Mouse (Mus musculus): ENCODE measurements at regions not wholly inside any gene's neighbourhood (a gene's known extent, or its start where the extent isn't known, plus 50 kb on each side); places are given as distances from the start of the nearest gene placed in this dataset.

DNA sequence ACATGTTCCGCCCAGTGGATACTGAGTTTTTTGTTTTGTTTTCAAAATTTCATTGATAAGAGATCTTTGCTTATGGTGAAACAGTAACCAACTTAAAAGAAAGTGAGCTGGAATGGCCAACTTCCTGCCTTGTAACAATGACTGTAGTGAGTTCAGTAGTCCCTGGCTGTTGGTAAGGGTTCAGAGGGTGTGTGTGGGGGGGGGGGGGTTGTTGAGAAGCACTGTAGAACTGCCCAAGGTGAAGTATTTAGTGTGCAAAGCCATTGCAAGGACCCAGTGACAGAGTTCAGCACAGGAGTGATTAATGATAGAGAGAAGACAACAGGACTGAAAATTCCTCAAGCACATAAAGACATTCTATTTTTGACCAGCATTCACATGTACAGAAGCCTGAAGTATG is 477.7 kb upstream of the Zic4 start:
- Histone ChIP-seq H3K79me2 (ENCODE audit: control insufficient read depth, insufficient read depth) (no peaks in the 10 kb centered on the region), H3K36me3 (ENCODE audit: control insufficient read depth, insufficient read depth) (no peaks in the 10 kb centered on the region), H3ac (ENCODE audit: control insufficient read depth, insufficient read length, low read depth) (no peak overlapping the region), H3K79me3 (ENCODE audit: low read depth) (no peaks in the 10 kb centered on the region), H3K27me3 (ENCODE audit: control insufficient read depth, insufficient read depth, insufficient read length) (no peaks in the 10 kb centered on the region), H3K4me3 (ENCODE audit: insufficient read depth, poor library complexity, severe bottlenecking) (no peak overlapping the region)
- TF ChIP-seq FOSL1 (IDR thresholded peaks at IDR 0.05; ENCODE audit: insufficient read depth, low read length, poor library complexity, severe bottlenecking) (no peak), CTCF (IDR thresholded peaks at IDR 0.05; ENCODE audit: control insufficient read depth, insufficient read depth, insufficient read length) (no peak), MYOG (IDR thresholded peaks at IDR 0.05; ENCODE audit: control insufficient read depth, extremely low read depth, insufficient read length) (no peak), MYOD1 (IDR thresholded peaks at IDR 0.05; ENCODE audit: control insufficient read depth, insufficient read length, low read depth) (no peak), USF1 (IDR thresholded peaks at IDR 0.05; ENCODE audit: low read depth) (no peak), CEBPB (IDR thresholded peaks at IDR 0.05; ENCODE audit: low read depth) (no peak), MAX (IDR thresholded peaks at IDR 0.05) (no peak)

DNA sequence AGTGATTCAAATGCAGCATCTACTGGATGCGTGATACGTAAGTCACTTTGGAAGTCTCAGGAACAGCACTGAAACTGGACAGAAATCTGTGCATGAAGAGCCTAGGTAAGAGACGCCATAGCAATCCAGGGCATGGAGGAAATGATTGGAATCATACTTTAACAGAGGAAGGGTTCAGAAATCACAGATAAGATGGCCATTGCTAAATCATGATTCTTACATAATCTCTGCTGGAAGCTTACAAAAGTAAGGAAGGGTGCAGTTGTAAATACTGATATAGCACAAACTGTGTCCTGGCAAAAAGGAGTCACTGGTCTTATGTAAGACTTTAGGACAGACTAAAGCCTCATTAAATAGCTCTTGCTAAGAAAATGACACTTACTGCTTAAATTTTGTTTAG is 474.8 kb upstream of the Zic4 start:
- Histone ChIP-seq H3K4me3 (ENCODE audit: insufficient read depth, poor library complexity, severe bottlenecking) (no peak overlapping the region), H3K36me3 (ENCODE audit: control insufficient read depth, insufficient read depth) (no peaks in the 10 kb centered on the region), H3ac (ENCODE audit: control insufficient read depth, insufficient read length, low read depth) (no peak overlapping the region), H3K79me3 (ENCODE audit: low read depth) (no peaks in the 10 kb centered on the region), H3K79me2 (ENCODE audit: control insufficient read depth, insufficient read depth) (no peaks in the 10 kb centered on the region), H3K27me3 (ENCODE audit: control insufficient read depth, insufficient read depth, insufficient read length) (no peaks in the 10 kb centered on the region)
- TF ChIP-seq MYOG (IDR thresholded peaks at IDR 0.05; ENCODE audit: control insufficient read depth, extremely low read depth, insufficient read length) (no peak), MAX (IDR thresholded peaks at IDR 0.05) (no peak), FOSL1 (IDR thresholded peaks at IDR 0.05; ENCODE audit: insufficient read depth, low read length, poor library complexity, severe bottlenecking) (no peak), USF1 (IDR thresholded peaks at IDR 0.05; ENCODE audit: low read depth) (no peak), CEBPB (IDR thresholded peaks at IDR 0.05; ENCODE audit: low read depth) (no peak), MYOD1 (IDR thresholded peaks at IDR 0.05; ENCODE audit: control insufficient read depth, insufficient read length, low read depth) (no peak), CTCF (IDR thresholded peaks at IDR 0.05; ENCODE audit: control insufficient read depth, insufficient read depth, insufficient read length) (no peak)

DNA sequence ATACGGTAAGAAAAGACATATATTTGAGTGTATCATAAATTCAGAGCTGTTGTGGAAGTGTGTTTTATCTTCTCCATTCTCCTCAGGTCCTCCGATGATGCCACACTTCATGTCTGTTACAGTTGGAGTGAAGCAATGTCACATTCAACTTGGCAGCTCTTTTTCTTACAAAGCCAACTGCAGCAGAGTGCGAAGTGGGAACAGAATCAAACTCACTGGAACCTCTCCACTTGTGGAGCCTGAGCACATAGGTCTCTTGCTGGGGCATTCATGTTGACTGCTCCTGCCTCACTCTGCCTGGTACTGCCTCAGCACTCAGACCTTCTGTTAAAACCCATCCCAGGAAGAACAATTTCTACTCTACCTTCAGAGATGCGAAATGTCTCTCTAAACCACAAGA is 471.4 kb upstream of the Zic4 start:
- H3K36me3 ChIP-seq (ENCODE audit: control insufficient read depth, insufficient read depth) = no peaks in the 10 kb centered on the region
- TF ChIP-seq USF1 (IDR thresholded peaks at IDR 0.05; ENCODE audit: low read depth) = no peak
- no peak overlapping the region for H3ac ChIP-seq (ENCODE audit: control insufficient read depth, insufficient read length, low read depth)
- no peaks in the 10 kb centered on the region for H3K79me3 ChIP-seq (ENCODE audit: low read depth)
- no peak overlapping the region for H3K4me3 ChIP-seq (ENCODE audit: insufficient read depth, poor library complexity, severe bottlenecking)
- no peaks in the 10 kb centered on the region for H3K79me2 ChIP-seq (ENCODE audit: control insufficient read depth, insufficient read depth)
- H3K27me3 ChIP-seq (ENCODE audit: control insufficient read depth, insufficient read depth, insufficient read length) = no peaks in the 10 kb centered on the region

DNA sequence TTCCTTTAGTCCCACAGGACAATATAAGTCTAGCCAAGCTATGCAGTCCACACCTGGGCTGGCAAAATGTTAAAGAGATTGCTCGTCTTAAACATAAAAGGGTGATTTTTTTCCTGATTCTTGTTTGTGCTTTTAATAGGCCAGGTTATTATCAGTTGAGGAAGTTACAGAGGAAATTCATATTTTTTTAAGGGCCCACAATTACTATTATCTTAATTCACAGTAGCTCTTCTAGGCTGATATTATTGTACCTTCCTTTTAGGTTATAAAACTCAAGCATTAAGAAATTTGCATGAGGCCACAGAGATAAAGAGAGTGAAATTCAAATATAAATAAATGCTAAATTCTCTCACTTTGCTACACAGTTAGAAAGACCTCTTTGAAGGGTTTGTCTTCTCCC is 469.4 kb upstream of the Zic4 start:
- no peaks in the 10 kb centered on the region for H3K79me3 ChIP-seq (ENCODE audit: low read depth)
- no peaks in the 10 kb centered on the region for H3K27me3 ChIP-seq (ENCODE audit: control insufficient read depth, insufficient read depth, insufficient read length)
- H3ac ChIP-seq (ENCODE audit: control insufficient read depth, insufficient read length, low read depth) = no peak overlapping the region
- no peaks in the 10 kb centered on the region for H3K36me3 ChIP-seq (ENCODE audit: control insufficient read depth, insufficient read depth)
- H3K4me3 ChIP-seq (ENCODE audit: insufficient read depth, poor library complexity, severe bottlenecking) = no peak overlapping the region
- no peak for TF ChIP-seq CEBPB (IDR thresholded peaks at IDR 0.05; ENCODE audit: low read depth)
- TF ChIP-seq CTCF (IDR thresholded peaks at IDR 0.05; ENCODE audit: control insufficient read depth, insufficient read depth, insufficient read length) = no peak
- no peak for TF ChIP-seq MYOG (IDR thresholded peaks at IDR 0.05; ENCODE audit: control insufficient read depth, extremely low read depth, insufficient read length)
- no peak for TF ChIP-seq MYOD1 (IDR thresholded peaks at IDR 0.05; ENCODE audit: control insufficient read depth, insufficient read length, low read depth)
- no peak for TF ChIP-seq USF1 (IDR thresholded peaks at IDR 0.05; ENCODE audit: low read depth)
- no peak for TF ChIP-seq FOSL1 (IDR thresholded peaks at IDR 0.05; ENCODE audit: insufficient read depth, low read length, poor library complexity, severe bottlenecking)
- no peak for TF ChIP-seq MAX (IDR thresholded peaks at IDR 0.05)
- no peaks in the 10 kb centered on the region for H3K79me2 ChIP-seq (ENCODE audit: control insufficient read depth, insufficient read depth)

DNA sequence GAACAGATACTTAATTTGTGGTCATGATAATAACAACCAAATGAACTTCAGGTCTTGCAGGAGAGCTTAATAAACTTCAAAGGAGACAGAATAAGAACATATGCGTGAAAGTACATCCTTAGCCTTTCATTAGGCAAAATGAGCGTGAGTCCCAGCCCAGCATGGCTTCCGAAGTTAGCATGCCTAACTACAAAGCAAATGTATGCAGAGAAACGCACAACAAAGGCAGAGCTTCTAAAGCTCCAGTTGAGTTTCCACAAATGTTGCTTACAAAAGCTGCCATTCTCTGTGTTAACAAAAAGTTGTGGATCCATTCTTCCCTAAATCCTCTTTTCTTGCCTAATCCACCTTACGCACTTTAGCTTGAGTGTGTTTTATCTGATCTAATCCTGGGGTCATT is 458.7 kb upstream of the Zic4 start:
- Histone ChIP-seq H3K79me3 (ENCODE audit: low read depth) (no peaks in the 10 kb centered on the region), H3K27me3 (ENCODE audit: control insufficient read depth, insufficient read depth, insufficient read length) (no peaks in the 10 kb centered on the region), H3ac (ENCODE audit: control insufficient read depth, insufficient read length, low read depth) (no peak overlapping the region), H3K36me3 (ENCODE audit: control insufficient read depth, insufficient read depth) (no peaks in the 10 kb centered on the region), H3K79me2 (ENCODE audit: control insufficient read depth, insufficient read depth) (no peaks in the 10 kb centered on the region), H3K4me3 (ENCODE audit: insufficient read depth, poor library complexity, severe bottlenecking) (no peak overlapping the region)
- TF ChIP-seq MAX (IDR thresholded peaks at IDR 0.05) = no peak
- TF ChIP-seq FOSL1 (IDR thresholded peaks at IDR 0.05; ENCODE audit: insufficient read depth, low read length, poor library complexity, severe bottlenecking) = no peak
- no peak for TF ChIP-seq USF1 (IDR thresholded peaks at IDR 0.05; ENCODE audit: low read depth)
- TF ChIP-seq CEBPB (IDR thresholded peaks at IDR 0.05; ENCODE audit: low read depth) = no peak
- TF ChIP-seq MYOG (IDR thresholded peaks at IDR 0.05; ENCODE audit: control insufficient read depth, extremely low read depth, insufficient read length) = no peak
- no peak for TF ChIP-seq CTCF (IDR thresholded peaks at IDR 0.05; ENCODE audit: control insufficient read depth, insufficient read depth, insufficient read length)
- no peak for TF ChIP-seq MYOD1 (IDR thresholded peaks at IDR 0.05; ENCODE audit: control insufficient read depth, insufficient read length, low read depth)

DNA sequence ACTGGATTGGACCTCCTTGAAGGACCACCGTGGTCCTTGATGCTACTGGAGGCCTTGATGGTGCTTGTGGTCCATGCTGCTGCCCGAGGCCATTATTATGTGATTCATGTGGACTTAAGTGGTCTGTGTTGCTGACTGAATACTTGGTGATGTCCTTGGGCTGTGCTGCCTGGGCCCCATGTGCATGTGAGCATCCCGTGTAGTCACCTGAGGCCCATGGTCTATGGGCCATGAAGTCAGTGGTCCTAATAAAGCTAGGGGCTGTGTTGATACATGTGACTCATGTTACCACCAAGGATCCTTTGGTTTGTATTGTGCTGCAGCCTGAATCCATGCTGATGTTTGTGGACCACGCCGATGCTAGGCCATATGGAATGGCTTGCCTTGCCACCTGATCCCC is 456.1 kb upstream of the Zic4 start:
- H3K79me3 ChIP-seq (ENCODE audit: low read depth) = no peaks in the 10 kb centered on the region
- H3ac ChIP-seq (ENCODE audit: control insufficient read depth, insufficient read length, low read depth) = no peak overlapping the region
- H3K4me3 ChIP-seq (ENCODE audit: insufficient read depth, poor library complexity, severe bottlenecking) = no peak overlapping the region
- H3K79me2 ChIP-seq (ENCODE audit: control insufficient read depth, insufficient read depth) = no peaks in the 10 kb centered on the region
- H3K36me3 ChIP-seq (ENCODE audit: control insufficient read depth, insufficient read depth) = no peaks in the 10 kb centered on the region
- no peaks in the 10 kb centered on the region for H3K27me3 ChIP-seq (ENCODE audit: control insufficient read depth, insufficient read depth, insufficient read length)
- TF ChIP-seq MAX (IDR thresholded peaks at IDR 0.05) (no peak), CTCF (IDR thresholded peaks at IDR 0.05; ENCODE audit: control insufficient read depth, insufficient read depth, insufficient read length) (no peak), MYOD1 (IDR thresholded peaks at IDR 0.05; ENCODE audit: control insufficient read depth, insufficient read length, low read depth) (no peak), FOSL1 (IDR thresholded peaks at IDR 0.05; ENCODE audit: insufficient read depth, low read length, poor library complexity, severe bottlenecking) (no peak)
